Mouse (Mus musculus) stomach, embryonic 16.5 days (tissue): ENCODE results near the gene Tle4. TPM values are rescaled to one million over a fixed set of nuclear protein-coding genes. Genes with fewer than 3 reads are reported as not detected.

Experiments
- ATAC-seq: fragments of 200-750 bp; cut with Nextera tagmentation; 2 replicates; pipeline ENCODE4 v1.8.0; 2017; ENCODE audit warnings: moderate number of reproducible peaks, moderate TSS enrichment; ENCODE audit not compliant: insufficient read depth, low FRiP score
- H3K27ac ChIP-seq: fragments of 300-500 bp; sonication (generic); 2 replicates; pipeline ENCODE4 v1.5.1; 2014; ENCODE audit warnings: low read length
- H3K27me3 ChIP-seq: fragments of 300-500 bp; sonication (generic); 2 replicates; pipeline ENCODE4 v1.6.1; 2014; ENCODE audit warnings: low read length, control low read depth, mixed read lengths; ENCODE audit not compliant: control insufficient read depth, insufficient read depth
- H3K36me3 ChIP-seq: fragments of 300-500 bp; sonication (generic); 2 replicates; pipeline ENCODE4 v1.6.1; 2014; ENCODE audit warnings: low read length; ENCODE audit not compliant: control insufficient read depth, insufficient read depth
- H3K4me1 ChIP-seq: fragments of 300-500 bp; sonication (generic); 2 replicates; pipeline ENCODE4 v1.6.1; 2014; ENCODE audit warnings: low read length, control low read depth, mixed read lengths; ENCODE audit not compliant: control insufficient read depth, insufficient read depth
- H3K4me2 ChIP-seq: fragments of 300-500 bp; sonication (generic); 2 replicates; pipeline ENCODE4 v1.6.1; 2014; ENCODE audit warnings: low read depth, low read length, mixed read lengths
- H3K4me3 ChIP-seq: fragments of 300-500 bp; sonication (generic); replicated peaks from 2 replicates; pipeline ENCODE4 v1.5.1; 2014; ENCODE audit warnings: mild to moderate bottlenecking, low read length
- H3K9ac ChIP-seq: fragments of 300-500 bp; sonication (generic); 2 replicates; pipeline ENCODE4 v1.6.1; 2014; ENCODE audit warnings: low read length
- H3K9me3 ChIP-seq: fragments of 300-500 bp; sonication (generic); replicated peaks from 2 replicates; pipeline ENCODE4 v1.6.1; 2016; ENCODE audit warnings: low read length, control low read depth; ENCODE audit not compliant: control insufficient read depth
- WGBS: fragments of 180-500 bp; shearing (Covaris S2); extraction: QIAGEN DNeasy Blood & Tissue Kit; methylation state at CpG from one replicate; pipeline ENCODE4 v1.1.7; 2014; 5-methylcytosine and 5-hydroxymethylcytosine counted together
- polyA plus RNA-seq: library from polyadenylated mRNA; unstranded; fragments of >200 nt; fragmentation: Nextera tagmentation; extraction: Ambion mirVana; gene quantifications from 2 replicates; pipeline ENCODE4 v1.2.1, GENCODE M21; 2015

Gene Tle4
- polyA plus RNA-seq, 1 experiment from 2014 or later: 10.9 TPM

- Histone ChIP-seq H3K27ac (no peak overlapping the region), H3K9ac (no peak overlapping the region), H3K4me1 (no peaks in the 10 kb centered on the region), H3K4me2 (no peak overlapping the region), H3K9me3 (no peaks in the 10 kb centered on the region), H3K27me3 (no peaks in the 10 kb centered on the region), H3K4me3 (no peak overlapping the region), H3K36me3 (no peaks in the 10 kb centered on the region)
- no peak for ATAC-seq
- 87% methylated on average over 3 of the region's 3 CpGs for WGBS
These were observed 104.8 kb downstream of the Tle4 start for GRCm38 (mm10) chr19:14493047-14493446.

GRCm38 (mm10) chr19:14487180-14487579, 110.7 kb downstream of the Tle4 start:
- Histone ChIP-seq H3K9ac (no peak overlapping the region), H3K4me1 (no peaks in the 10 kb centered on the region), H3K4me2 (no peak overlapping the region), H3K27me3 (no peaks in the 10 kb centered on the region), H3K4me3 (no peak overlapping the region), H3K9me3 (no peaks in the 10 kb centered on the region), H3K27ac (no peak overlapping the region), H3K36me3 (no peaks in the 10 kb centered on the region)
- ATAC-seq: no peak
- WGBS: 79% methylated on average over 9 of the region's 9 CpGs

DNA sequence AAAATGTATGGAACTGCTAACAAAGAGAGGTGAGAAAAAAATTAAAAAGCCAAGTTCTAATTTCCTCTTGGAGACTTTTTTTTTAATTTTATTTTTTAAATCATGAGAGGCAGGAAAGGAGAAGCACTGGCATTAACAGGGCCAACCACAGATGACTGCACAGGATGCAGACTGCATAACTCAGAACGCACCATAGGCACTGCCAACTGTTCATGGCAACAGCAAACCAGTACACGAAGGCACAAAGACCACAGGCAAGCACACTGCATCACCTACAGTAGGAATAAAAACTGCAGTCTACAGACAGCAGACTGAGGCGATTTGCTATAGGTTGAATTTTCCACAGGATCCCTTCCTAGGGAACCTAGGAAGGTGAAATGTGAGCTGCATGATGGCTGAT, 112.7 kb downstream of the Tle4 start:
- no peaks in the 10 kb centered on the region for H3K9me3 ChIP-seq
- peaks cover 11% of the 10 kb centered on the region; the same call in 1 of the 2 replicates for H3K4me1 ChIP-seq
- no peak overlapping the region for H3K4me3 ChIP-seq
- no peak overlapping the region for H3K4me2 ChIP-seq
- 75% methylated on average over 3 of the region's 3 CpGs for WGBS
- no peaks in the 10 kb centered on the region for H3K36me3 ChIP-seq
- no peak overlapping the region for H3K27ac ChIP-seq
- ATAC-seq: no peak
- H3K9ac ChIP-seq: no peak overlapping the region
- H3K27me3 ChIP-seq: no peaks in the 10 kb centered on the region

GRCm38 (mm10) chr19:14482562-14483138, 115.2 kb downstream of the Tle4 start:
- H3K4me3 ChIP-seq: no peak overlapping the region
- no peak overlapping the region for H3K27ac ChIP-seq
- ATAC-seq: no peak
- no peaks in the 10 kb centered on the region for H3K9me3 ChIP-seq
- no peak overlapping the region for H3K4me2 ChIP-seq
- H3K4me1 ChIP-seq: peaks cover 19% of the 10 kb centered on the region
- no peaks in the 10 kb centered on the region for H3K36me3 ChIP-seq
- no peaks in the 10 kb centered on the region for H3K27me3 ChIP-seq
- 65% methylated on average over 5 of the region's 5 CpGs for WGBS
- no peak overlapping the region for H3K9ac ChIP-seq

DNA sequence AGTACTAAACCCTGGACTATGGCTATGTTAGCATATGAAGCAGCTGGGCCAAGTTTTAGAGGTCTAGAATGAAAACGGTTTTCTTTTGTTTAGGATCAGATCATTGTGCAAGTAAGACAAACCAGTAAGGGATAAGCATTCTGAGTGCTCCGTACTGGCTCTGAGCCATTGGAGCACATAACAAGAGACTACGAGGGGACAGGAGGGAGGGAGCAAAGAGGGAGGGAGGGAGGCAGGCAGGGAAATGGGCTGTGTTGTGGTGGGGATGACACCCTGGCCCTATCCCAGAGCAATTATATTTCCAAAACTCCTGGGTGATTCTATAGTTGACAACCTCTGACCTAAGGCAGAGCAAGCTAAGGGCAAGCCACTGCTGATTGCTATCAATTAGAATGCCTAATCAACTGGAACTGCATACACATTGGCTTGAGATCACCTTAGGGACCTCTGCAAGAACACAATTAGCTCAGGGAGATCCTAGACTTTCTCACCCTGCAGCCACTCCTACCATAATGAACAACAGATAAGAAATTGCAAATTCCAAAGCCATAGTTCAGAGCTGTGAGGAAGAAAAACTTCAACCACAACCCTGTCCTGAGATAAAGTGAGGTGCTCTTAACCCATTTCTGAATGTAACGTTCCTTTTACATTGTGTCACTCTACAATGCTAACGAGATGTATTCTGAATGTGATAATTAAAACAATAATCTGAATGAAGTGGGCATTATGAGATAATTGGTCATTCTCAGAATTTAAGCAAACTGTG, 115.9 kb downstream of the Tle4 start:
- WGBS: 52% methylated on average over 5 of the region's 5 CpGs
- ATAC-seq: peak; percentile 44; the same call in 1 of the 2 replicates
- no peak overlapping the region for H3K4me2 ChIP-seq
- no peak overlapping the region for H3K4me3 ChIP-seq
- no peak overlapping the region for H3K9ac ChIP-seq
- no peak overlapping the region for H3K27ac ChIP-seq
- peaks cover 19% of the 10 kb centered on the region for H3K4me1 ChIP-seq
- H3K9me3 ChIP-seq: no peaks in the 10 kb centered on the region
- no peaks in the 10 kb centered on the region for H3K36me3 ChIP-seq
- H3K27me3 ChIP-seq: no peaks in the 10 kb centered on the region

GRCm38 (mm10) chr19:14479711-14480110, 118.1 kb downstream of the Tle4 start:
- H3K4me3 ChIP-seq: no peak overlapping the region
- H3K36me3 ChIP-seq: no peaks in the 10 kb centered on the region
- no peak overlapping the region for H3K27ac ChIP-seq
- no peaks in the 10 kb centered on the region for H3K9me3 ChIP-seq
- peaks cover 19% of the 10 kb centered on the region for H3K4me1 ChIP-seq
- no peak overlapping the region for H3K9ac ChIP-seq
- no peaks in the 10 kb centered on the region for H3K27me3 ChIP-seq
- no peak overlapping the region for H3K4me2 ChIP-seq
- no peak for ATAC-seq

GRCm38 (mm10) chr19:14469325-14469724, 128.5 kb downstream of the Tle4 start:
- peaks cover 3% of the 10 kb centered on the region; the same call in 1 of the 2 replicates for H3K4me1 ChIP-seq
- H3K4me2 ChIP-seq: 0 out of 2 replicates have a peak overlapping the region, but pooled peaks have one; percentile 3
- H3K4me3 ChIP-seq: no peak overlapping the region
- no peaks in the 10 kb centered on the region for H3K27me3 ChIP-seq
- H3K27ac ChIP-seq: peak overlapping the region; percentile 64; the same call in 1 of the 2 replicates
- 71% methylated on average over 8 of the region's 8 CpGs for WGBS
- ATAC-seq: peak; percentile 66; the same call in 1 of the 2 replicates
- H3K9me3 ChIP-seq: no peaks in the 10 kb centered on the region
- no peak overlapping the region for H3K9ac ChIP-seq
- H3K36me3 ChIP-seq: no peaks in the 10 kb centered on the region; the same call in 1 of the 2 replicates

GRCm38 (mm10) chr19:14468733-14469132, 129.1 kb downstream of the Tle4 start:
- H3K4me3 ChIP-seq: no peak overlapping the region
- H3K4me1 ChIP-seq: peaks cover 3% of the 10 kb centered on the region; the same call in 1 of the 2 replicates
- no peaks in the 10 kb centered on the region for H3K9me3 ChIP-seq
- H3K36me3 ChIP-seq: no peaks in the 10 kb centered on the region; the same call in 1 of the 2 replicates
- no peak for ATAC-seq
- 0 out of 2 replicates have a peak overlapping the region, but pooled peaks have one; percentile 3 for H3K4me2 ChIP-seq
- no peak overlapping the region for H3K9ac ChIP-seq
- H3K27ac ChIP-seq: peak overlapping the region; percentile 64; the same call in 1 of the 2 replicates
- no peaks in the 10 kb centered on the region for H3K27me3 ChIP-seq
- 75% methylated on average over 2 of the region's 2 CpGs for WGBS

GRCm38 (mm10) chr19:14466020-14466419, 131.8 kb downstream of the Tle4 start:
- H3K4me1 ChIP-seq: peaks cover 3% of the 10 kb centered on the region; the same call in 1 of the 2 replicates
- no peak overlapping the region for H3K4me3 ChIP-seq
- H3K27me3 ChIP-seq: no peaks in the 10 kb centered on the region
- WGBS: 92% methylated on average over 8 of the region's 8 CpGs
- H3K4me2 ChIP-seq: no peak overlapping the region
- peaks cover 3% of the 10 kb centered on the region; the same call in 1 of the 2 replicates for H3K36me3 ChIP-seq
- no peaks in the 10 kb centered on the region for H3K9me3 ChIP-seq
- H3K27ac ChIP-seq: no peak overlapping the region
- no peak for ATAC-seq
- no peak overlapping the region for H3K9ac ChIP-seq
